9 mouse cellular contexts compared by ENCODE assay signal in the genomic region with DNA sequence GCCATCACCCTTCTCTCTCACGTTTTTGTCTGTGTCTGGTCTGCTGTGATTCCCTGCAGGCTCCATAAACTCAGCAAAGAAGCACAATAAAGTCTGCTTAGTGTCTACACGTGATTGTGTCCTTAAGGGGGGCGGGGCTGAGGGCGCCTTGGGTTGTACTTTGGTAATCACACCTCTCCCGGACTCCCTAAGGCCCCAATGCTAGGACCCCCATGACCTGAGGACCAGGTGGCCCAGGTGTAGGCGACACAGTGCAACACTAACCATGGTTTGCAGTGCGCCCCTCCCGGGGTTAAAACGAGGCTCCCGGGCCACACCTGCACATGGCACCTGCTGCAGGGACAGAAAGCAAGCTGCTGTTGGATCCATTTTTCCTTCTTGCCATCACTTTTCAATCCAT. TPM values are rescaled to one million over a fixed set of nuclear protein-coding genes. Genes with fewer than 3 reads are reported as not detected.
DNase-seq lines count a peak whose midpoint lies in the region; ATAC-seq lines count a peak whose summit lies in the region.
"Had no signal": no experiment of that assay in that cellular context is flagged by ENCODE, and none has a peak within 500 bp of the region (broad histone marks: within the 10 kb centered on the region; RNA-seq: fewer than 3 reads in every experiment).

No protein-coding gene starts in this region.

- no peak for DNase-seq in heart, postnatal 4 days
- peak; percentile 49 for DNase-seq in R1 (ENCODE audit: low read depth, low spot score)
- DNase-seq in thymus, postnatal 25 days = no peak
- DNase-seq in thymus, postnatal 36 days = no peak
- no peak for DNase-seq in adrenal gland, postnatal 25 days
- DNase-seq: cerebellum, adult 11-12 months had no signal

- H3K27me3 ChIP-seq in heart, embryonic 11.5 days (ENCODE audit: control insufficient read depth, insufficient read depth, low read length) = peaks cover 3% of the 10 kb centered on the region; the same call in 1 of the 2 replicates
- no peaks in the 10 kb centered on the region for H3K27me3 ChIP-seq in heart, embryonic 16.5 days (ENCODE audit: control insufficient read depth, insufficient read depth, low read length)
- peaks cover 13% of the 10 kb centered on the region; the same call in 1 of the 2 replicates for H3K27me3 ChIP-seq in limb, embryonic 15.5 days

- H3K4me3 ChIP-seq in heart, embryonic 11.5 days (ENCODE audit: low read depth, low read length) = peak overlapping the region; percentile 44
- H3K4me3 ChIP-seq in heart, embryonic 16.5 days (ENCODE audit: low read length) = peak overlapping the region; percentile 59
- H3K4me3 ChIP-seq in limb, embryonic 15.5 days = peak overlapping the region; percentile 46; the same call in 1 of the 2 replicates

- no peak for ATAC-seq in heart, embryonic 11.5 days (replicated peaks; ENCODE audit: insufficient number of reproducible peaks, low FRiP score, low TSS enrichment)
- ATAC-seq in heart, embryonic 16.5 days (replicated peaks; ENCODE audit: extremely low read depth, insufficient read depth, low FRiP score) = no peak
- ATAC-seq in limb, embryonic 15.5 days (ENCODE audit: insufficient number of reproducible peaks, low FRiP score, low TSS enrichment, low read depth) = no peak

- 18% methylated on average over 10 of the region's 10 CpGs for WGBS in heart, embryonic 11.5 days (ENCODE audit: insufficient replicate concordance)
- WGBS in heart, embryonic 16.5 days = 15% methylated on average over 10 of the region's 10 CpGs
- WGBS in limb, embryonic 15.5 days = 19% methylated on average over 10 of the region's 10 CpGs

- H3K27ac ChIP-seq in heart, embryonic 11.5 days (ENCODE audit: low read depth, low read length) = peak overlapping the region; percentile 94
- H3K27ac ChIP-seq in heart, embryonic 16.5 days (ENCODE audit: low read length) = peak overlapping the region; percentile 98
- no peak overlapping the region for H3K27ac ChIP-seq in limb, embryonic 15.5 days

- H3K4me2 ChIP-seq in heart, embryonic 11.5 days = peak overlapping the region; percentile 71
- peak overlapping the region; percentile 88 for H3K4me2 ChIP-seq in heart, embryonic 16.5 days (ENCODE audit: low read depth, low read length)
- H3K4me2 ChIP-seq in limb, embryonic 15.5 days = peak overlapping the region; percentile 93

- H3K36me3 ChIP-seq in heart, embryonic 11.5 days (ENCODE audit: control insufficient read depth, insufficient read depth, low read length) = no peaks in the 10 kb centered on the region
- no peaks in the 10 kb centered on the region for H3K36me3 ChIP-seq in heart, embryonic 16.5 days (ENCODE audit: control insufficient read depth, insufficient read depth)
- no peaks in the 10 kb centered on the region for H3K36me3 ChIP-seq in limb, embryonic 15.5 days

- H3K9me3 ChIP-seq in heart, embryonic 11.5 days (replicated peaks; ENCODE audit: control insufficient read depth, low read length) = no peaks in the 10 kb centered on the region
- H3K9me3 ChIP-seq in heart, embryonic 16.5 days (replicated peaks; ENCODE audit: control insufficient read depth, low read length) = no peaks in the 10 kb centered on the region
- no peaks in the 10 kb centered on the region for H3K9me3 ChIP-seq in limb, embryonic 15.5 days

- peaks cover 35% of the 10 kb centered on the region for H3K4me1 ChIP-seq in heart, embryonic 11.5 days (ENCODE audit: control insufficient read depth, insufficient read depth, low read length)
- H3K4me1 ChIP-seq in heart, embryonic 16.5 days (ENCODE audit: control insufficient read depth, insufficient read depth, low read length) = peaks cover 34% of the 10 kb centered on the region
- peaks cover 45% of the 10 kb centered on the region for H3K4me1 ChIP-seq in limb, embryonic 15.5 days

- H3K9ac ChIP-seq in heart, embryonic 11.5 days (ENCODE audit: low read depth, low read length) = peak overlapping the region; percentile 65
- peak overlapping the region; percentile 75 for H3K9ac ChIP-seq in heart, embryonic 16.5 days (ENCODE audit: low read length)
- no peak overlapping the region for H3K9ac ChIP-seq in limb, embryonic 15.5 days

RNA-seq across cellular contexts. Expression of a gene that starts 3.3 kb away (rescaled TPM):
- 72.5 and 74.5 TPM in 2 replicates for polyA plus RNA-seq in heart, embryonic 11.5 days (2014; fragmentation: Nextera tagmentation; extraction: Ambion mirVana)
- total RNA-seq in heart, postnatal 4 days (2021) = 10 to 100 TPM; 42.4 to 43.5 TPM
- 61.0 and 62.4 TPM in 2 replicates for polyA plus RNA-seq in heart, embryonic 16.5 days (2015; fragmentation: Nextera tagmentation; extraction: Ambion mirVana)
- polyA plus RNA-seq in limb, embryonic 15.5 days (2015; fragmentation: Nextera tagmentation; extraction: Ambion mirVana) = 75.7 and 75.9 TPM in 2 replicates
- total RNA-seq in adrenal gland, postnatal 25 days (2021) = 44.5 and 45.8 TPM in 2 replicates

RNA-seq across cellular contexts. Expression of a gene that starts 18.0 kb away (rescaled TPM):
- 17.6 and 18.9 TPM in 2 replicates for polyA plus RNA-seq in heart, embryonic 11.5 days (2014; fragmentation: Nextera tagmentation; extraction: Ambion mirVana)
- 1 to 10 TPM; 9.0 to 9.5 TPM for total RNA-seq in heart, postnatal 4 days (2021)
- polyA plus RNA-seq in heart, embryonic 16.5 days (2015; fragmentation: Nextera tagmentation; extraction: Ambion mirVana) = 16.2 and 16.7 TPM in 2 replicates
- polyA plus RNA-seq in limb, embryonic 15.5 days (2015; fragmentation: Nextera tagmentation; extraction: Ambion mirVana) = 32.9 and 34.2 TPM in 2 replicates
- 13.4 and 13.5 TPM in 2 replicates for total RNA-seq in adrenal gland, postnatal 25 days (2021)

RNA-seq across cellular contexts. Expression of a gene that starts 18.3 kb away (rescaled TPM):
- polyA plus RNA-seq in heart, embryonic 11.5 days (2014; fragmentation: Nextera tagmentation; extraction: Ambion mirVana) = 12.4 and 17.6 TPM in 2 replicates
- total RNA-seq in heart, postnatal 4 days (2021) = 10 to 100 TPM; 39.0 to 47.2 TPM
- polyA plus RNA-seq in heart, embryonic 16.5 days (2015; fragmentation: Nextera tagmentation; extraction: Ambion mirVana) = 13.6 and 14.2 TPM in 2 replicates
- 20.0 and 24.8 TPM in 2 replicates for polyA plus RNA-seq in limb, embryonic 15.5 days (2015; fragmentation: Nextera tagmentation; extraction: Ambion mirVana)
- total RNA-seq in adrenal gland, postnatal 25 days (2021) = 6.7 and 9.3 TPM in 2 replicates

RNA-seq across cellular contexts. Expression of a gene that starts 31.4 kb away (rescaled TPM):
- 0.11 and 0.17 TPM in 2 replicates for polyA plus RNA-seq in heart, embryonic 11.5 days (2014; fragmentation: Nextera tagmentation; extraction: Ambion mirVana)
- total RNA-seq in heart, postnatal 4 days (2021) = under 1 TPM; 0.52 to 0.86 TPM
- polyA plus RNA-seq in heart, embryonic 16.5 days (2015; fragmentation: Nextera tagmentation; extraction: Ambion mirVana) = 0.24 and 0.34 TPM in 2 replicates
- polyA plus RNA-seq in limb, embryonic 15.5 days (2015; fragmentation: Nextera tagmentation; extraction: Ambion mirVana) = 0.29 and 0.41 TPM in 2 replicates
- 1.0 and 1.3 TPM in 2 replicates for total RNA-seq in adrenal gland, postnatal 25 days (2021)

RNA-seq across cellular contexts. Expression of a gene that starts 40.6 kb away (rescaled TPM):
- polyA plus RNA-seq in heart, embryonic 11.5 days (2014; fragmentation: Nextera tagmentation; extraction: Ambion mirVana) = 6.1 and 6.6 TPM in 2 replicates
- total RNA-seq in heart, postnatal 4 days (2021) = 10 to 100 TPM; 13.8 to 18.6 TPM
- polyA plus RNA-seq in heart, embryonic 16.5 days (2015; fragmentation: Nextera tagmentation; extraction: Ambion mirVana) = 11.1 and 12.8 TPM in 2 replicates
- 14.0 and 14.9 TPM in 2 replicates for polyA plus RNA-seq in limb, embryonic 15.5 days (2015; fragmentation: Nextera tagmentation; extraction: Ambion mirVana)
- 34.8 and 42.9 TPM in 2 replicates for total RNA-seq in adrenal gland, postnatal 25 days (2021)
